Mouse (Mus musculus) lung, embryonic 14.5 days (tissue): ENCODE data around the gene Rex1bd. TPM values are rescaled to one million over a fixed set of nuclear protein-coding genes. Genes with fewer than 3 reads are reported as not detected.

ENCODE experiments used
- ATAC-seq: fragments of 200-750 bp; cut with Nextera tagmentation; 2 replicates; pipeline ENCODE4 v1.8.0; 2017; ENCODE audit warnings: mild to moderate bottlenecking, moderate TSS enrichment, moderate library complexity; ENCODE audit not compliant: insufficient read depth
- DNase-seq: peaks from one replicate; pipeline ENCODE4 v3.0.0-alpha.2; 2015
- H3K27ac ChIP-seq: fragments of 300-500 bp; sonication (generic); 2 replicates; pipeline ENCODE4 v1.5.1; 2014; ENCODE audit warnings: low read depth, mild to moderate bottlenecking, moderate library complexity
- H3K27me3 ChIP-seq: fragments of 300-500 bp; sonication (generic); 2 replicates; pipeline ENCODE4 v1.6.1; 2014; ENCODE audit warnings: low read length, control low read depth; ENCODE audit not compliant: insufficient read depth
- H3K36me3 ChIP-seq: fragments of 300-500 bp; sonication (generic); 2 replicates; pipeline ENCODE4 v1.6.1; 2014; ENCODE audit warnings: control low read depth; ENCODE audit not compliant: insufficient read depth
- H3K4me1 ChIP-seq: fragments of 300-500 bp; sonication (generic); 2 replicates; pipeline ENCODE4 v1.6.1; 2014; ENCODE audit warnings: antibody characterized with exemption, control low read depth; ENCODE audit not compliant: insufficient read depth
- H3K4me2 ChIP-seq: fragments of 300-500 bp; sonication (generic); 2 replicates; pipeline ENCODE4 v1.6.1; 2014; ENCODE audit warnings: mild to moderate bottlenecking
- H3K4me3 ChIP-seq: fragments of 300-500 bp; sonication (generic); 2 replicates; pipeline ENCODE4 v1.5.1; 2014; ENCODE audit warnings: low read depth, low read length
- H3K9ac ChIP-seq: fragments of 300-500 bp; sonication (generic); 2 replicates; pipeline ENCODE4 v1.6.1; 2014
- H3K9me3 ChIP-seq: fragments of 300-500 bp; sonication (generic); 2 replicates; pipeline ENCODE4 v1.6.1; 2016; ENCODE audit warnings: low read depth, low read length, control low read depth
- CTCF ChIP-seq: IDR thresholded peaks from 2 replicates; pipeline ENCODE4 v1.5.1; 2016; ENCODE audit warnings: antibody characterized with exemption, low read depth
- WGBS: fragments of 180-500 bp; shearing (Covaris S2); extraction: QIAGEN DNeasy Blood & Tissue Kit; methylation state at CpG from one replicate; pipeline ENCODE4 v1.1.7; 2014; 5-methylcytosine and 5-hydroxymethylcytosine counted together
- polyA plus RNA-seq: library from polyadenylated mRNA; unstranded; fragments of >200 nt; fragmentation: Nextera tagmentation; extraction: Ambion mirVana; gene quantifications from 2 replicates; pipeline ENCODE4 v1.2.1, GENCODE M21; 2014

Gene Rex1bd
- polyA plus RNA-seq, 1 experiment from 2014 or later = 126 TPM

- no peak for TF ChIP-seq CTCF
- 96% methylated on average over 7 of the region's 7 CpGs for WGBS
- ATAC-seq = no peak
Observed at GRCm38 (mm10) chr8:70471856-70472255, 34.7 kb downstream of the Rex1bd start.

GRCm38 (mm10) chr8:70469938-70470337, 36.6 kb downstream of the Rex1bd start:
- Histone ChIP-seq H3K4me2 (no peak overlapping the region), H3K36me3 (0 out of 2 replicates have a peak, but pooled peaks cover 4% of the 10 kb centered on the region), H3K9me3 (no peaks in the 10 kb centered on the region), H3K9ac (no peak overlapping the region), H3K27ac (no peak overlapping the region), H3K27me3 (no peaks in the 10 kb centered on the region), H3K4me3 (no peak overlapping the region), H3K4me1 (0 out of 2 replicates have a peak, but pooled peaks cover 3% of the 10 kb centered on the region)
- DNase-seq (no peak), ATAC-seq (no peak)
- 63% methylated on average over 2 of the region's 2 CpGs for WGBS
- TF ChIP-seq CTCF = no peak

More at GRCm38 (mm10) chr8:70471856-70472255, 34.7 kb downstream of the Rex1bd start:
- 0 out of 2 replicates have a peak, but pooled peaks cover 4% of the 10 kb centered on the region for H3K36me3 ChIP-seq
- no peak overlapping the region for H3K9ac ChIP-seq
- no peak overlapping the region for H3K27ac ChIP-seq
- H3K27me3 ChIP-seq = no peaks in the 10 kb centered on the region
- H3K9me3 ChIP-seq = no peaks in the 10 kb centered on the region
- peaks cover 5% of the 10 kb centered on the region; the same call in 1 of the 2 replicates for H3K4me1 ChIP-seq
- DNase-seq = no peak
- no peak overlapping the region for H3K4me2 ChIP-seq
- no peak overlapping the region for H3K4me3 ChIP-seq

GRCm38 (mm10) chr8:70469295-70469916, 37.1 kb downstream of the Rex1bd start:
- H3K4me2 ChIP-seq = no peak overlapping the region
- peak; percentile 52; the same call in 1 of the 2 replicates for ATAC-seq
- 45% methylated on average over 10 of the region's 10 CpGs for WGBS
- H3K36me3 ChIP-seq = 0 out of 2 replicates have a peak, but pooled peaks cover 4% of the 10 kb centered on the region
- no peaks in the 10 kb centered on the region for H3K9me3 ChIP-seq
- peak; percentile 27 for DNase-seq
- no peak overlapping the region for H3K4me3 ChIP-seq
- no peaks in the 10 kb centered on the region for H3K27me3 ChIP-seq
- H3K4me1 ChIP-seq = 0 out of 2 replicates have a peak, but pooled peaks cover 3% of the 10 kb centered on the region
- TF ChIP-seq CTCF = no peak
- H3K9ac ChIP-seq = no peak overlapping the region
- H3K27ac ChIP-seq = no peak overlapping the region

- 0 out of 2 replicates have a peak, but pooled peaks cover 4% of the 10 kb centered on the region for H3K36me3 ChIP-seq
- DNase-seq = no peak
- 68% methylated on average over 4 of the region's 4 CpGs for WGBS
- no peak overlapping the region for H3K4me3 ChIP-seq
- 0 out of 2 replicates have a peak, but pooled peaks cover 3% of the 10 kb centered on the region for H3K4me1 ChIP-seq
- no peaks in the 10 kb centered on the region for H3K9me3 ChIP-seq
- no peak for TF ChIP-seq CTCF
- H3K27me3 ChIP-seq = no peaks in the 10 kb centered on the region
- 0 out of 2 replicates have a peak, but pooled peaks have one; percentile 19 for ATAC-seq
- no peak overlapping the region for H3K27ac ChIP-seq
- no peak overlapping the region for H3K9ac ChIP-seq
- H3K4me2 ChIP-seq = no peak overlapping the region
Observed at GRCm38 (mm10) chr8:70468733-70469132, 37.8 kb downstream of the Rex1bd start.

- no peaks in the 10 kb centered on the region for H3K27me3 ChIP-seq
- 59% methylated on average over 1 of the region's 1 CpGs for WGBS
- H3K9me3 ChIP-seq = no peaks in the 10 kb centered on the region
- no peak overlapping the region for H3K9ac ChIP-seq
- ATAC-seq = no peak
- no peak for DNase-seq
- H3K4me2 ChIP-seq = no peak overlapping the region
- H3K27ac ChIP-seq = no peak overlapping the region
- H3K36me3 ChIP-seq = 0 out of 2 replicates have a peak, but pooled peaks cover 4% of the 10 kb centered on the region
- TF ChIP-seq CTCF = no peak
- H3K4me1 ChIP-seq = 0 out of 2 replicates have a peak, but pooled peaks cover 3% of the 10 kb centered on the region
- H3K4me3 ChIP-seq = no peak overlapping the region
Observed at GRCm38 (mm10) chr8:70467907-70468306, 38.6 kb downstream of the Rex1bd start.

- 59% methylated on average over 5 of the region's 5 CpGs for WGBS
- no peak for TF ChIP-seq CTCF
- Histone ChIP-seq H3K27ac (no peak overlapping the region), H3K4me3 (no peak overlapping the region), H3K4me2 (no peak overlapping the region), H3K9me3 (no peaks in the 10 kb centered on the region), H3K36me3 (0 out of 2 replicates have a peak, but pooled peaks cover under 1% of the 10 kb centered on the region), H3K27me3 (no peaks in the 10 kb centered on the region), H3K9ac (no peak overlapping the region), H3K4me1 (0 out of 2 replicates have a peak, but pooled peaks cover 3% of the 10 kb centered on the region)
- DNase-seq = no peak
- no peak for ATAC-seq
Observed at GRCm38 (mm10) chr8:70467229-70467725, 39.3 kb downstream of the Rex1bd start.

- no peak for DNase-seq
- WGBS = 45% methylated on average over 11 of the region's 11 CpGs
- no peak overlapping the region for H3K9ac ChIP-seq
- no peaks in the 10 kb centered on the region for H3K36me3 ChIP-seq
- 0 out of 2 replicates have a peak, but pooled peaks cover 3% of the 10 kb centered on the region for H3K4me1 ChIP-seq
- H3K4me2 ChIP-seq = no peak overlapping the region
- TF ChIP-seq CTCF = no peak
- no peak overlapping the region for H3K4me3 ChIP-seq
- no peaks in the 10 kb centered on the region for H3K27me3 ChIP-seq
- no peak for ATAC-seq
- H3K9me3 ChIP-seq = no peaks in the 10 kb centered on the region
- H3K27ac ChIP-seq = no peak overlapping the region
Observed at GRCm38 (mm10) chr8:70466771-70467170, 39.8 kb downstream of the Rex1bd start.
